Mouse (Mus musculus) layer of hippocampus, postnatal 36 days (tissue): Measurements from ENCODE around the gene Ubr2. TPM values are rescaled to one million over a fixed set of nuclear protein-coding genes. Genes with fewer than 3 reads are reported as not detected.

Source experiments
- DNase-seq, 2 experiments: peaks; one replicate each; pipeline ENCODE4 v3.0.0; 2022
- total RNA-seq, 2 experiments: library from RNA; stranded (reverse); gene quantifications; 2 replicates each; pipeline ENCODE4 v1.2.3; 2021

The Ubr2 gene
- total RNA-seq, 2 experiments from 2014 or later = 59.3 to 64.2 TPM

DNA sequence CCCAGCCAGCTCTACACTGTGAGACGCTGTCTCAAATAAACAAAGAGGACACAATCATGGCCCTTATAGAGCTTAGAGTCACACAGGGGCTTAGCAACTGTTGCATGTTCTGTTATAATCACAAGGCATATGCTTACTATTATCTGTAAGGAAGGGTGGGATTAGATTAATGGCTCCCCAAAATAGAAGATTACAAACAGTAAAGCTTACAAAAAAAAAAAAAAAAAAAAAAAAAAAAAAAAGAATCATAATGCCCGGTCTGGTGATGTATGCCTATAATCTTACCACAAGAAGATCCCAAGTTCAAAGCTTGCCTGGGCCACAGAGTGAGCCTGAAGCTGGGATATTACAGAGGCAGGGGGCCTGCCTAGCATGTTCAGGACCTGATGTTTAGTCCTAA is 130.0 kb downstream of the Ubr2 start:
- DNase-seq = no peak

DNA sequence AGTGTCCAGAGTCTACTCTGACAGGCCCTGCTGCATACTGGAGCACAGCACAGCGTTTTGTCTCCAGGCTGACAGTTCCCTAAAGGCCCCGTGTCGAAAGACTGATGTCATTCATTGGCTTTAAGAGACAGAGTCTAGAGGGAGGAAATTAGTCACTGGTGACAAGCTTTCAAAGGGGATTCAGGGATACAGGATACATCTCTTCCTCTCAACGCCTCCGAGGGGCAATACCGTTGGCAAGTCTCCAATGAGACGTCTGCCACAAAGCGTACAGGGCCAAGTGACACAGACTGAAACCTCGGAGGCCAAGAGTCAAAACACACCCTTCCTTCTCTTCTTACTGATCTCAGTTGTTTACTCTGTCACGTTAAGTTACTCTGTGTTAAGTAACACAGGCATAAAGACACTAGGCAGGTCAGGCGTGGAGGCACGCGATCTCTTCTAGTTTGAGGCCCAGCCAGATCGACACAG is 130.5 kb downstream of the Ubr2 start:
- no peak for DNase-seq

Other genes with a start within 250 kb of the Ubr2 start
- under 1 TPM in 1 of 2 experiments, not detected in 1; 0.30 TPM for gene Ptcra, start 246.8 kb downstream of the Ubr2 start, total RNA-seq
- gene 2310039H08Rik, start 237.9 kb downstream of the Ubr2 start, total RNA-seq = 1 to 10 TPM; 6.6 to 9.4 TPM
- gene Rpl7l1, start 227.9 kb downstream of the Ubr2 start, total RNA-seq = 10 to 100 TPM; 47.2 to 53.8 TPM
- 10 to 100 TPM; 48.2 to 62.2 TPM for gene Bicral, start 152.1 kb downstream of the Ubr2 start, total RNA-seq
- 10 to 100 TPM; 29.0 to 32.8 TPM for gene Tbcc, start 119.9 kb downstream of the Ubr2 start, total RNA-seq
- gene Prph2, start 100.1 kb downstream of the Ubr2 start, total RNA-seq = not detected